Mouse (Mus musculus): ENCODE results near the gene Xcr1. TPM values are rescaled to one million over a fixed set of nuclear protein-coding genes. Genes with fewer than 3 reads are reported as not detected.

Gene Xcr1
- not detected for total RNA-seq (2021)
- long read RNA-seq, experiment 1: 0 reads
- long read RNA-seq, experiment 2: 0 reads

DNA sequence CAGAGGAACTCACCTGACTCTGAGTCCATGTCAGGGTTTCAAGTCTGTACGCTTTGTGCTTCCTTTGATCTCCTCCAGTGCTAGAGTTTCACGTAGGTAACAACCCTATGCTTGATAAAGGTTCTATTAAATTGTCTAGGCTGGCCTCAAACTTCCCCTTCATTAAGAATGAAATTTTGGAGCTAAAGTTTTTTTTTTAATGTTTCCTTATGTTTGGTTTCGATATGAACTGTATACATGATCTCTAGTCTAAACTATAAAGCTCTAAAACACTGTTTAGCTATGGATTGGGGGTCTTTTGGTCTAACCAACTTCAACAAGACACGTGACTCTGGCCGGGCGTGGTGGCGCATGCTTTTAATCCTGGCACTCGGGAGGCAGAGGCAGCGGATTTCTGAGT lies at the start of gene Xcr1:
Gene Xcr1, minus strand, starts transcription at position 101 of the 400 bp plus-strand sequence.
- DNase-seq (ENCODE audit: low spot score in 2 of 2): no peak

- DNase-seq (ENCODE audit: low spot score in 2 of 2): no peak
These were observed 10.2 kb upstream of the Xcr1 start for GRCm38 (mm10) chr9:123872049-123872448.

GRCm38 (mm10) chr9:123869167-123869784 lies 7.4 kb upstream of the Xcr1 start:
- DNase-seq (ENCODE audit: low spot score in 2 of 2): no peak

GRCm38 (mm10) chr9:123863641-123864040 lies 1.8 kb upstream of the Xcr1 start:
- no peak for DNase-seq (ENCODE audit: low spot score in 2 of 2)

- DNase-seq (ENCODE audit: low spot score in 2 of 2): no peak
These were observed 1.2 kb upstream of the Xcr1 start for GRCm38 (mm10) chr9:123862895-123863616.

- DNase-seq (ENCODE audit: low spot score in 2 of 2): no peak
These were observed 5.0 kb downstream of the Xcr1 start for GRCm38 (mm10) chr9:123856836-123857235.

DNA sequence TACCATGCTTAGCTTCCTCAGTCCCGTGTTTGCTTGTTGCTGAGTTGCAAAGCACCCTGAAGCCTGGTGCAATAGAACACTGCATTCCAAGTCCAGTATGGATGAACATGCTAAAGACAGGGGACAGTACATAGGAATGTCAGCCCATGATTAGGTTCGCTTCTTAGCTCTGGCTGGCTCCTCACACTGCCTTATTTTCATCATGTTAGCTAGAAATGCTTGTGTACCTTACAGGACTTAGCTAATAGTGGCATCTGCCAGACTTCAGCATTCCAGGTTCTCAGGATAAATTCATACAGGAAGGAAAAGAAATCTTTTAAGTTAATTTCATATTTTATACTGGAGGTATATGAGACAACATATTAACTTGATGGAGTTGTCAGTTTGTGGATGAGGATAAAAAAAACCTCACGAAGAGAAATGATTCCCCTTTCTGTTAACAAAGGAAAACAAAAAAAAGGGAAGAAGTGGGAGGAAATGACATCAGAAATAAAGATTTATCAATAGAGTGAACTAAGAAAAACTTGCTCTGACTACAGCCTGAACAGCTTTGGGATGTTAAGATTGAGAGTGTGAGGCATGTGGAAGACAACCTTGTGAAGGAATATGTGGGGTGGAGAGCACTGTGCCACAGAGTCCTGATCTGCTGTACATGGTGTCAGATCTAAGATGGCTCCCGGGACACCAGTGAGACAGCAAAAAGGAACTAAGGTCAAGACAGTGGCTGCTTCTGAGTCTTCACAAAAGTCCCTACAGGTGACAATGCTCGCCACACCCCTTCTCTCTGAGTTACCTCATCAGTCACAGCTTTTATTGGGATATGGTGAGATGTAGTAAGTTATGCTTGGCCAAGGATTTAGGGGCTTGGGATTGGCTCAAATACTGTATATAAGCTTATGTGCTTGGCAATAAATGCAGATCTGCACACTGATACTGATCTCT lies 9.1 kb downstream of the Xcr1 start:
- no peak for DNase-seq (ENCODE audit: low spot score in 2 of 2)

- peak; percentile 95 for DNase-seq (ENCODE audit: low spot score in 2 of 2)
These were observed 9.9 kb downstream of the Xcr1 start, which contains the start of gene Fyco1 for GRCm38 (mm10) chr9:123851713-123852448. Fyco1 (minus strand) TSS chr9:123851899.

DNA sequence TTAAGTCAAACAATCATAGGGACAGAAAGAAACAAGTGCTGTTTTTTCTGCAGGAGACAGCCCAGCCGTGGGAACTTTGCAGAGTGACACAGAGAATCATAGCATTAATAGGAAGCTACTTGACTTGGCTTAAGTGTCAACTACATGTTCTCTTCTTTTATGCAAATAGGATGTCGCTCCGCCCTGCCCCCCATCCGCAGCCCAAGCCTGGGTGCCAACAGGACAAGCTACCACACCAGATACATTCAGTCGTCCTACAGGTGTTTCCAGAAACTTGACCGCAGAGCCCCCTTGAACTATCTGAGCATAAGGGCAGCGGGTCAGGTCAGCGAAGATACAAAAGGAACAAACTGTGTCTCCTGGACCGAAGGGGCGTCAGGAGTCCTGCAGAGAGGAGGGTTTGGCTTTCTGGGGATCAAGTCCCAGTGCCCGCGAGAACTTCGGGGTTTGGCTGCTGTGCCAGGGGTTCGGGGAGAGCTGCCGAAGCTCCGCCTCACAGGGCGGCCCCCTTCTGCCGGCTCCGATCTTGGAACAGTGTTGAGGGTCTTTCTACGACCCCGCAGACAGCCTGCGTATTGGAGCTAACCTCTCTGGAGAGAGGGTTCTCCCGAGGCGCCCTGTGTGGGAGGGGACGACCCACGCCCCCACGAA lies 10.6 kb downstream of the Xcr1 start:
- DNase-seq (ENCODE audit: low spot score in 2 of 2): peak in 1 of 2 experiments; percentile 17

DNA sequence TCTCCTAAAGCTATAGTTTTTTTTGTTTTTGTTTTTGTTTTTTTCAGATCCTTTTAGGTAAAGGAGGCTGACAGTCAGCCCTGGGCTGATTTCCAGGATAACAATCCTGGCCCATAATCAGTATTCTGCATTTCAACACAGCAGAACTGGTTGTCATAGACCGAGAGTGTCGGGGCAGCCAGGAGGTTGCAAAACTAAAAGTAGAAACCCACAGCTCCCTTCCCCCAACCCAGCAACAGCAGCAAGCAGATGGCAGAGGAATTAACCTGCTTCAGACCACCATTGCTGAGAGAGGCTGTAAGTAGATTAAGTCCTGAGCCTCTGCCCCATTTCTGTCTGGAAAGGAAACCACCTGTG lies 11.1 kb downstream of the Xcr1 start:
- DNase-seq (ENCODE audit: low spot score in 2 of 2): no peak

DNA sequence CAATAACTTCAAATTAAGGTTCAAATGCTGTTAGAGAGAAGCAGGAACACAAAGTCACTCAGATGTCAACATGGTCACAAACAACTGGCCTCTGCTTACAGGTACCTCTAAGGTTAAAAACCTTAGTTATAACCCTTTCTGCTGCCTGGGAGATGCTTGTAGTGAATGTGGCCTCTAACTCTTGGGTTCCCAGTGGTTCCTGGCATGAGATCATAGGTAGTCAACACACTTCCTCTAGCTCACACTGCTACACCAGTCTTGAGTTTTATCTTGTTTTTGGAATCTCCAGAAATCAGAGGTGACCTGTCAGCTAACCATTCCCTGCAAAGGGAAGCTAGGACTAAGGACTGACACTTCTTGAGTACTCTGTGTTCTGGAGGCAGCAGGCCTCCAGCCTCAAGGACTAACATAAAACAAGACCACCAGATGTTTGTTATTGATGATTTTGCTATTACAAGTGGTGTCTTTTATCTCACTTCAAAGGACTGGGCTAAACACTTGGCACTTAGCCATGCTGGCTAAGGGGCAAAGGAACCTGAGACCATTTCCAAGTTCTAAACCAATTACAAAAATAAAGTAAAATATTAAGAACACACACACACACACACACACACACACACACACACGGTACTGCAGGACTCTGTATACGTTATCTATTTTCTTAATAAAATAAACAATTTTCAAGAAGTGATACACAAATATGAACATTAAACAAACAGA lies 11.7 kb downstream of the Xcr1 start:
- no peak for DNase-seq (ENCODE audit: low spot score in 2 of 2)

- no peak for DNase-seq (ENCODE audit: low spot score in 2 of 2)
These were observed 15.3 kb downstream of the Xcr1 start for GRCm38 (mm10) chr9:123846490-123846889.

DNA sequence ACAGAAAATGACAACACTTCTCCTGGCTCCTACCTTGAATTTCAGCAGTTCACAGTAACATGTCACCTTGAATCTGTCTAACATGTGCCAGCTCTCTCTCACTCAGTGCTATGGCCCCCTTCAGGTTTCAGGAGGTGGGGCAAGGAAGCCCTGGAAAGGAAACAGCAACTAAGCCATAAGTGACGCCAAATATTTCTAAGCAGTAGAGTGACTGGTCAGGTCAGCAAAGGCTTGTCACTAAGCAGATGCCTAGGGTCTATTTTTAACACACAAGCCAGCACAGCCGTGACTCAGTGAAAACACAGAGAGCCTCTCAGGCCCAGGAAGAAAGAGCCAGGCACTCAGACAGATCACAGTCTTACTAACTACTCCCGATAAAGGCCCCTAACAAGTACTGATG lies 16.7 kb downstream of the Xcr1 start:
- no peak for DNase-seq (ENCODE audit: low spot score in 2 of 2)

DNA sequence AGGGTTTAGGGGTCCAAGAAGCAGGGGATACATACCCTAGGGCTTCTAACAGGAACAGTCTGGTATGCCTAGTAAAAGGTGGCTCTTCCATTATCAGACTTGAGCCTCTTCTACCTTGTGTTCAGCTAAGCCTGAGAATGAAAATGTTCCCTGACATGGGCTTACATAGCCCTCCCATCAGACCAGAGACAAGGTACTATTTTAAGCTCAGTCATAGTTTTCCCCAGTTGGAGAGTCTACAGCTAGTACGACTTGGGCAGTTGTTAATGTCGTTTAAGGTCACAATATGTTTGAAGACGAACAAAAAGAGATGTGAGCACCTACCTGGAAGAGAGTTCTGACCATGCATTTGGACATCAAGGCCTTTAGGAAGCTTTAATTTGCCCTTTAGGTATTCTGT lies 17.4 kb downstream of the Xcr1 start:
- DNase-seq (ENCODE audit: low spot score in 2 of 2): no peak

DNA sequence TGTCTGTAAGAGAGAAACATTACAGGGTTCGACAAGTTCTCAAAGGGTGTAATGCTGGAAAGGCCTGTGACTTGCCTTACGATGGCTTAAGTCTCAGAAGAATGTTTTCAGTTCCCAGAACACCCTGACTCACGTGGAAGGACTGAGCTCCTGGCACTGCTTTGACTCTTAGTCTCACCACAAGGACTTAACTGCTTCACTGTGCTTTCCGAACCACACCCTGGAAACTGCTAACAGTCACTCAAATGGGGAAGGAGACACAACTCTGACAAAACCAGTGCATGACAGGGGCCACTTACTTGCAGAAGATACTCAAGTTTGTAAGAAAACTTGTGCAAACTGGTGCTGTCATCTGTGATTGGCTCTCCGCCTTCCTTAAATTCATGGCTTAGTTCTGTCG lies 21.6 kb downstream of the Xcr1 start:
- DNase-seq (ENCODE audit: low spot score in 2 of 2): no peak

DNA sequence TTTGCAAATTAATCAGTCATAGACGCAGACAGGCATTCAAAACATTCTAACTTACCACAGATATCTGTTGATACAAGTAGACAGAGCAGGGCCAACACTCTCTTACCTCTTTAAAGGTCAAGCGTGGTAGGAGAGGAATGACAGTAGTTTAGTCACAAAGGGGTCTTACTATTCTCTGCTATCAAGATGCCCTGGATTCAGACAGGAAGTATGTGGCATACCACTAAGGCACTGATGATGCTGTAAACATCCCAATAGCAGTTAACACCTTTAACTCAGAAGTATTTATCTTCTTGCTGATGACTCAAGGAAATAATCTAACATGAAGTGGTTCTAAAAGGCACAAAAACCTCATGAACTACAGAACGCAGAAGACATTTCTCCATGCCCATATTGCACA lies 26.0 kb downstream of the Xcr1 start:
- DNase-seq (ENCODE audit: low spot score in 2 of 2): no peak

- DNase-seq (ENCODE audit: low spot score in 2 of 2): no peak
These were observed 32.9 kb downstream of the Xcr1 start for GRCm38 (mm10) chr9:123828916-123829315.

DNA sequence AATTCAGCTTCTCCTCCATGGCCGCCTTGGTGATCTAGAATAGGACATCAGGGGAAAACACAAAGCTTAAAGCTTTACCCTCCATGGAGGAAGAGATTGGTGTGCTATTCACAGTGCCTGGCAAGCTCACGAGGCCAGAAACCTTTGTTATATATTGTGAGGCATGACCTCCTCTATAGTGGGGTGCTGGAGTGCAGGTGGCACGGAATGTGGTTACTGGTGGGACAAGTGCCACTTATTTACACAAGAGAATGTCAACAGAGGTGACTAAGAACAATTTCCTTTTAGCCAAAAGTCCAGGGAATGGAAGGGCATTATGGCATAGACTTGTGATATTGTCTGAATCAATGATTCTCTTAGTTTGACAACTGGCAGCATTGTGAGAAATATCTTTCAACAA lies 35.2 kb downstream of the Xcr1 start:
- DNase-seq (ENCODE audit: low spot score in 2 of 2): no peak

DNA sequence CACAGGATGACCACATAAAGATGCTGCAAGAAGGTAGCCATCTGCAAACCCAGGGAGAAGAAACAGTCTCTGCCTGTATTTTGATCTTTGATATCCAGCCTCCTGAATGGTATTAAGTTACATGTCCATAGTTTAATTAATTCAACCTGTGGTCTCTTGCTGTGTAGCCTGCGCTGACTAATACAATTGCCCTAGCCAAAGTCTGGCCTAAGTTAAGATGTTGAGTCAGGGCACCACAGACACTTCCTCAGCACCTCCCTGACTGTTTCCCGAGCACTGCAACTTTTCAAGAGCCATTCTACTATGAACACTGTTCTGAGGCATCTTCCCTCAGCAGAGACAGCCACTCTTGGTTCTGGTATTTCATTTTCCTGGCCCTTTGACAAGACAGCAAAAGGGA lies 43.2 kb downstream of the Xcr1 start:
- no peak for DNase-seq (ENCODE audit: low spot score in 2 of 2)

DNA sequence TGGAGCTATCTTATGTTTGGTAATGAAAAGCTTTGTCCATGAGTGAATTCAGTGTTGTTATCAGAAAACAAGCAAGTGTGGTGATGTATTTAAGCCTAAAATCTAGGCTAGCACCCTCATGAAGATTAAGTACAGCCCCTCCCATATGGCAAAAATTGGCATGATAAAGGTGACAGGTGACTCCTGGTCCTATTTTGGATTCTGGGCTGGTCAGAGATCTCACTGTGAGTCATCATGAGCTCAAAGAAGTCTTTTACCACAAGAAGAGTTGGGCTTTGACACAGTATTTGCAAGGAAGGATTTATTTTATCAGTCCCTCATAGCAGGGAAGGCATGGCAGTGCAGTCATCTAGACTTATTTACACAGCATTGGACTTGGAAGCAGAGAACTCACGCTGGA lies 45.8 kb downstream of the Xcr1 start:
- DNase-seq (ENCODE audit: low spot score in 2 of 2): no peak

All from left cerebral cortex, adult 18-20 months (tissue).